Mouse (Mus musculus) embryonic fibroblast, embryonic 13.5 days (primary cell): ENCODE measurements around the gene 2900011O08Rik.
"Not testable (repeated sequence)": the region's sequence is repeated elsewhere in the genome, so short reads cannot be mapped to it uniquely, and the experiment has no call there.

Experiments used
- CTCF ChIP-seq: IDR thresholded peaks from 2 replicates; pipeline ENCODE4 v1.5.1; 2011; ENCODE audit warnings: mild to moderate bottlenecking, control low read depth, low read length, moderate library complexity, borderline replicate concordance; ENCODE audit not compliant: insufficient read depth
- POLR2A ChIP-seq: IDR thresholded peaks from 2 replicates; pipeline ENCODE4 v1.6.1; 2011; ENCODE audit warnings: low read depth, mild to moderate bottlenecking, control low read depth, low read length, moderate library complexity

DNA sequence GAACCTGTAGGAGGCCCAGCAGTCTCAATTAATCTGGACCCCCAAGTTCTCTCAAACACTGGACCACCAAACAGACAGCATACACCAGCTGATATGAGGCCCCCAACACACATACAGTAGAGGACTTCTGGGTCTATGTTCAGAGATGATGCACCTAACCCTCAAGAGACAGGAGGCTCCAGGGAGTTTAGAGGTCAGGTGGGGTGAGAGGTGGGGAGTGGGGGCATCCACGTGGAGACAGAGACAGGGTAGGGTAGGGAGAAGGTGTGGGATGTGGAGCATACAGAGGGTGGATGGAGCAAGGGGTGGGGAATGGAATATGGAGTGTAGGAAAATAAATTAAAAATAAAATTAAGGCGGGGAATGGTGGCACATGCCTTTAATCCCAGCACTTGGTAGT, 82.3 kb downstream of the 2900011O08Rik start:
- TF ChIP-seq CTCF, POLR2A: not testable (repeated sequence)
